Mouse (Mus musculus): Measurements from ENCODE around the gene Dvl1. TPM values are rescaled to one million over a fixed set of nuclear protein-coding genes. Genes with fewer than 3 reads are reported as not detected.

Dvl1 gene
- total and polyA plus RNA-seq, 3 experiments: 56.8 to 60.3 TPM; not detected in 1

DNA sequence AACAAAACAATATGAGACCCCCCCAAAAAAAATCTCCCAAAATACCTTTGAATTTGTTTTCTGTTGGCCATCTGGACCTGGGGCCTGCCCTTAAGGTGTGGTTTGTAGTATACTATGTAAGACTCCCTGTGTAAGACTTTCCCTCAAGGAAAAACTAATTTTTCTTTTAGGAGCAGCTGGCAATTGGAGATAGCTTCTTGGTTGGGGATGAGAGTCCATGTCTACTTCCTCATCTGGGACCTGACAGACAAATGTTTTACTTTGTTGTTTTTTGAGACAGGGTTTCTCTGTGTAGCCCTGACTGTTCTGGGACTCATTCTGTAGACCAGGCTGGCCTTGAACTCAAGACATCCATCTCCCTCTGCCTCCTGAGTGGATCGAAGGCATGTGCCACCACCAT, 45.1 kb upstream of the Dvl1 start:
- H3K36me3 ChIP-seq (ENCODE audit: control insufficient read depth in 1 of 2, insufficient read depth in 2 of 2, low read length in 2 of 2): peaks cover 5 to 24% of the 10 kb centered on the region in 2 experiments
- peaks cover 27% of the 10 kb centered on the region for H3K79me2 ChIP-seq (ENCODE audit: control insufficient read depth, insufficient read depth, low read length, poor library complexity)
- no peaks in the 10 kb centered on the region for H3K27me3 ChIP-seq (ENCODE audit: control insufficient read depth in 1 of 2, insufficient read depth in 2 of 2, low read length in 2 of 2)
- H3K4me3 ChIP-seq (ENCODE audit: control insufficient read depth in 1 of 2, insufficient read depth in 1 of 2, low read depth in 2 of 2, low read length in 2 of 2): peak overlapping the region; percentile 9 to 93
- TF ChIP-seq TBP (IDR thresholded peaks at IDR 0.05; ENCODE audit: low read depth, low read length) (no peak), USF1 (IDR thresholded peaks at IDR 0.05; ENCODE audit: low read depth, low read length) (no peak), CTCF (IDR thresholded peaks at IDR 0.05 in 2 of 3, conservative IDR thresholded peaks at IDR 0.05 in 1 of 3; ENCODE audit: control insufficient read depth in 1 of 3, insufficient read depth in 1 of 3, low read depth in 2 of 3, low read length in 3 of 3, poor library complexity in 1 of 3, severe bottlenecking in 1 of 3) (no peak), E2F4 (IDR thresholded peaks at IDR 0.05; ENCODE audit: borderline replicate concordance, low read depth, low read length) (no peak), RAD21 (IDR thresholded peaks at IDR 0.05; ENCODE audit: low read depth, low read length) (no peak), JUND (IDR thresholded peaks at IDR 0.05; ENCODE audit: low read depth, low read length) (no peak), EP300 (IDR thresholded peaks at IDR 0.05; ENCODE audit: low read depth in 1 of 2, low read length in 2 of 2) (peak in 1 of 2 experiments; percentile 40; a peak in 1 of 4 replicates), MYB (IDR thresholded peaks at IDR 0.05; ENCODE audit: low read depth, low read length) (no peak), MXI1 (IDR thresholded peaks at IDR 0.05; ENCODE audit: low read depth, low read length) (no peak), TCF12 (IDR thresholded peaks at IDR 0.05; ENCODE audit: low read depth, low read length) (0 out of 2 replicates have a peak, but pooled peaks have one; percentile 13), ETS1 (IDR thresholded peaks at IDR 0.05; ENCODE audit: low read depth, low read length) (0 out of 2 replicates have a peak, but pooled peaks have one; percentile 12), ZKSCAN1 (IDR thresholded peaks at IDR 0.05; ENCODE audit: low read depth, low read length) (no peak), POLR2AphosphoS2 (IDR thresholded peaks at IDR 0.05; ENCODE audit: low read length) (no peak), MAFK (IDR thresholded peaks at IDR 0.05; ENCODE audit: borderline replicate concordance, low read depth, low read length) (no peak), TAL1 (IDR thresholded peaks at IDR 0.05; ENCODE audit: low read length) (peak; percentile 62), SMC3 (IDR thresholded peaks at IDR 0.05; ENCODE audit: low read depth, low read length) (no peak), GABPA (IDR thresholded peaks at IDR 0.05; ENCODE audit: low read depth, low read length) (no peak), USF2 (IDR thresholded peaks at IDR 0.05; ENCODE audit: borderline replicate concordance in 1 of 2, insufficient read depth in 1 of 2, low read depth in 1 of 2, low read length in 2 of 2) (no peak), MAZ (IDR thresholded peaks at IDR 0.05; ENCODE audit: low read depth, low read length) (no peak), POLR2AphosphoS5 (IDR thresholded peaks at IDR 0.05; ENCODE audit: borderline replicate concordance, low read depth, low read length) (no peak), NELFE (IDR thresholded peaks at IDR 0.05; ENCODE audit: low read depth, low read length) (no peak), MAX (IDR thresholded peaks at IDR 0.05; ENCODE audit: low read length) (peak; percentile 27; the same call in 1 of the 2 replicates), CHD1 (IDR thresholded peaks at IDR 0.05; ENCODE audit: low read depth, low read length) (no peak), RCOR1 (IDR thresholded peaks at IDR 0.05; ENCODE audit: low read depth, low read length) (0 out of 2 replicates have a peak, but pooled peaks have one; percentile 26), ZMIZ1 (IDR thresholded peaks at IDR 0.05; ENCODE audit: low read depth, low read length) (no peak), MYC (IDR thresholded peaks at IDR 0.05; ENCODE audit: low read depth, low read length) (no peak), GATA1 (IDR thresholded peaks at IDR 0.05; ENCODE audit: low read depth, low read length) (0 out of 2 replicates have a peak, but pooled peaks have one; percentile 15)
- peaks cover 11 to 15% of the 10 kb centered on the region in 2 experiments for H3K4me1 ChIP-seq (ENCODE audit: control insufficient read depth in 1 of 2, insufficient read depth in 2 of 2, low read length in 2 of 2)
- DNase-seq (ENCODE audit: low read depth, low spot score): peak; percentile 57
- H3K9me3 ChIP-seq (replicated peaks; ENCODE audit: insufficient read depth, low read length): no peaks in the 10 kb centered on the region
- H3K27ac ChIP-seq (ENCODE audit: control insufficient read depth, low read depth, low read length): peak overlapping the region; percentile 71
- H3K9ac ChIP-seq (ENCODE audit: control insufficient read depth, low read depth, low read length, poor library complexity, severe bottlenecking): peak overlapping the region; percentile 6; the same call in 1 of the 2 replicates

Measured in MEL (cell line).